Mouse (Mus musculus) ES-E14 (cell line): ENCODE data around the gene Plekho2.

Experiments used
- CHD2 ChIP-seq: IDR thresholded peaks from 2 replicates; pipeline ENCODE4 v1.6.1; 2014; ENCODE audit warnings: mild to moderate bottlenecking, low read depth, low read length, inconsistent platforms
- HCFC1 ChIP-seq: IDR thresholded peaks from 2 replicates; pipeline ENCODE4 v1.6.1; 2012; ENCODE audit warnings: low read length, inconsistent platforms, borderline replicate concordance; ENCODE audit not compliant: insufficient read depth
- MAFK ChIP-seq: IDR thresholded peaks from 2 replicates; pipeline ENCODE4 v1.6.1; 2014; ENCODE audit warnings: mild to moderate bottlenecking, low read depth, low read length, inconsistent platforms; ENCODE audit not compliant: insufficient read depth
- ZC3H11A ChIP-seq: IDR thresholded peaks from 2 replicates; pipeline ENCODE4 v1.6.1; 2012; ENCODE audit warnings: low read depth, mild to moderate bottlenecking, inconsistent platforms, low read length, borderline replicate concordance

DNA sequence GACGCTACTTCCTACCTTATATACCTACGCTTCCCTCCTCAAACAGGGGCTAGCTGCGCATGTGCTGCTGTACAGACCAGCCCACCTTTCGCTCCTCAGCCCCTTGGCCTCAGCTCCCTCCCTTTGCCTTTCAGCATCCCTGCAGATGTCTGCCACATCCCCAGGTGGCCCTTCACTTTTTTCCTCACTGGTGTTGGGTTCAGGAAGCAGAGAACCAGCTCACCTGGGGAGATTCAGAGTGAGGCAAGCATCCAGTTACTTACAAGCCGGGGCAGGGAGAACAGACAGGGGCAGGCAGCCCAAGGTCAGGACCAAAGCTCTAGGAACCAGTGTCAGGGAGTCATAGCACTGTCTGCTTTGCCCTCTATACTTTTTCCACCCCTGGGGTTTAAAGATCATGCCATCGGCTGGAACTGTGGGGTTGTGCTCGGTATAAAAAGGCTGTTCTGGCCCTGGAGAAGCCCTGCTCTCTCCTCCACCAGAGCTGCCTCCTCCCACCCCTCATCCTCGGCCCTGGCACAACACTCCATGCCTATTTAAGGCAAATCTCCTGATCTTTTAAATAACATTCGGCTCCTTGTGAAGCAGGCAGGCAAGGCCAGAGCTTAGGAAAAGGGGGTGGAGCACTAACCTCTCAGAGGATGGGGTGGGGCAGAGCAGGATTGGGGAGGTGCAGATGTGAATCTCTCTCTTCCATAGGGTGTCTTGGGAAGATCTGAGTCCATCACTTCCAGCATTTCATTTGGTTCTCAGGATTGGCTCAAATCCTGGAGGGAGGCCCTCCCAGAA, 26.7 kb upstream of the Plekho2 start:
- TF ChIP-seq CHD2: no peak
- TF ChIP-seq MAFK: no peak
- no peak for TF ChIP-seq ZC3H11A
- TF ChIP-seq HCFC1: no peak
